Mouse (Mus musculus): ENCODE measurements around the gene Smurf1. TPM values are rescaled to one million over a fixed set of nuclear protein-coding genes. Genes with fewer than 3 reads are reported as not detected.

Gene Smurf1
- total and polyA plus RNA-seq, 3 experiments = 1.3 to 4.1 (median 2.1) TPM

GRCm38 (mm10) chr5:144831840-144832469, 133.7 kb downstream of the Smurf1 start:
- no peaks in the 10 kb centered on the region for H3K27me3 ChIP-seq (ENCODE audit: insufficient read depth, low read length)

GRCm38 (mm10) chr5:144829631-144830030, 136.0 kb downstream of the Smurf1 start:
- Histone ChIP-seq H3K4me3 (ENCODE audit: low read depth, low read length) (no peak overlapping the region), H3K27me3 (ENCODE audit: insufficient read depth, low read length) (no peaks in the 10 kb centered on the region), H3K4me1 (ENCODE audit: insufficient read depth, low read depth, low read length) (peaks cover 10% of the 10 kb centered on the region), H3K9me3 (replicated peaks) (no peaks in the 10 kb centered on the region), H3K36me3 (replicated peaks) (peaks cover 98% of the 10 kb centered on the region)
- TF ChIP-seq GATA2 (IDR thresholded peaks at IDR 0.05; ENCODE audit: borderline replicate concordance, low read depth, low read length) (no peak), GATA1 (IDR thresholded peaks at IDR 0.05; ENCODE audit: borderline replicate concordance, low read length) (no peak), TAL1 (conservative IDR thresholded peaks at IDR 0.05; ENCODE audit: low read depth, low read length) (no peak), CTCF (IDR thresholded peaks at IDR 0.05; ENCODE audit: low read depth, low read length) (no peak), POLR2AphosphoS5 (IDR thresholded peaks at IDR 0.05; ENCODE audit: insufficient replicate concordance, low read depth, low read length) (no peak)
- ATAC-seq (ENCODE audit: extremely low read depth, insufficient number of reproducible peaks, low FRiP score, poor library complexity, severe bottlenecking) (no peak), DNase-seq (ENCODE audit: low spot score) (no peak)

More at GRCm38 (mm10) chr5:144831840-144832469, 133.7 kb downstream of the Smurf1 start:
- Histone ChIP-seq H3K4me3 (ENCODE audit: low read depth, low read length) (no peak overlapping the region), H3K36me3 (replicated peaks) (peaks cover 98% of the 10 kb centered on the region), H3K4me1 (ENCODE audit: insufficient read depth, low read depth, low read length) (peaks cover 10% of the 10 kb centered on the region), H3K9me3 (replicated peaks) (no peaks in the 10 kb centered on the region)
- ATAC-seq (ENCODE audit: extremely low read depth, insufficient number of reproducible peaks, low FRiP score, poor library complexity, severe bottlenecking) (peak; percentile 71; the same call in 1 of the 2 replicates), DNase-seq (ENCODE audit: low spot score) (no peak)
- TF ChIP-seq CTCF (IDR thresholded peaks at IDR 0.05; ENCODE audit: low read depth, low read length) = no peak
- no peak for TF ChIP-seq GATA2 (IDR thresholded peaks at IDR 0.05; ENCODE audit: borderline replicate concordance, low read depth, low read length)
- no peak for TF ChIP-seq TAL1 (conservative IDR thresholded peaks at IDR 0.05; ENCODE audit: low read depth, low read length)
- no peak for TF ChIP-seq POLR2AphosphoS5 (IDR thresholded peaks at IDR 0.05; ENCODE audit: insufficient replicate concordance, low read depth, low read length)
- TF ChIP-seq GATA1 (IDR thresholded peaks at IDR 0.05; ENCODE audit: borderline replicate concordance, low read length) = no peak

- H3K9me3 ChIP-seq (replicated peaks) = no peaks in the 10 kb centered on the region
- TF ChIP-seq GATA1 (IDR thresholded peaks at IDR 0.05; ENCODE audit: borderline replicate concordance, low read length) = no peak
- no peak for TF ChIP-seq CTCF (IDR thresholded peaks at IDR 0.05; ENCODE audit: low read depth, low read length)
- no peak for TF ChIP-seq POLR2AphosphoS5 (IDR thresholded peaks at IDR 0.05; ENCODE audit: insufficient replicate concordance, low read depth, low read length)
- TF ChIP-seq GATA2 (IDR thresholded peaks at IDR 0.05; ENCODE audit: borderline replicate concordance, low read depth, low read length) = no peak
- no peak for TF ChIP-seq TAL1 (conservative IDR thresholded peaks at IDR 0.05; ENCODE audit: low read depth, low read length)
- peaks cover 99% of the 10 kb centered on the region for H3K36me3 ChIP-seq (replicated peaks)
- ATAC-seq (ENCODE audit: extremely low read depth, insufficient number of reproducible peaks, low FRiP score, poor library complexity, severe bottlenecking) (no peak), DNase-seq (ENCODE audit: low spot score) (no peak)
- H3K4me1 ChIP-seq (ENCODE audit: insufficient read depth, low read depth, low read length) = peaks cover 10% of the 10 kb centered on the region
- no peak overlapping the region for H3K4me3 ChIP-seq (ENCODE audit: low read depth, low read length)
- no peaks in the 10 kb centered on the region for H3K27me3 ChIP-seq (ENCODE audit: insufficient read depth, low read length)
Observed at GRCm38 (mm10) chr5:144828365-144829102, 137.1 kb downstream of the Smurf1 start.

Other genes starting within 250 kb of the Smurf1 start
- gene Tmem130, start 204.0 kb downstream of the Smurf1 start, total RNA-seq (2014; fragmentation: Nextera tagmentation) = not detected in 2 replicates
- gene Tmem130, start 204.0 kb downstream of the Smurf1 start, total RNA-seq (2017) = not detected in 2 replicates
- 0.03 TPM in 1 of 2 replicates, not detected in the other for gene Tmem130, start 204.0 kb downstream of the Smurf1 start, polyA plus RNA-seq (2012)
- gene Trrap, start 198.1 kb downstream of the Smurf1 start, total RNA-seq (2014; fragmentation: Nextera tagmentation) = 152 and 160 TPM in 2 replicates
- gene Trrap, start 198.1 kb downstream of the Smurf1 start, total RNA-seq (2017) = 41.2 and 42.9 TPM in 2 replicates
- 34.4 and 49.8 TPM in 2 replicates for gene Trrap, start 198.1 kb downstream of the Smurf1 start, polyA plus RNA-seq (2012)
- gene Gm4871, start 66.9 kb upstream of the Smurf1 start, total RNA-seq (2014; fragmentation: Nextera tagmentation) = not detected in 2 replicates
- gene Gm4871, start 66.9 kb upstream of the Smurf1 start, total RNA-seq (2017) = not detected in 2 replicates
- gene Gm4871, start 66.9 kb upstream of the Smurf1 start, polyA plus RNA-seq (2012) = not detected in 2 replicates
- not detected in 2 replicates for gene 1700018F24Rik, start 77.1 kb upstream of the Smurf1 start, total RNA-seq (2014; fragmentation: Nextera tagmentation)
- gene 1700018F24Rik, start 77.1 kb upstream of the Smurf1 start, total RNA-seq (2017) = not detected in 2 replicates
- gene 1700018F24Rik, start 77.1 kb upstream of the Smurf1 start, polyA plus RNA-seq (2012) = not detected in 2 replicates
- 77.0 and 85.3 TPM in 2 replicates for gene Arpc1a, start 118.0 kb upstream of the Smurf1 start, total RNA-seq (2014; fragmentation: Nextera tagmentation)
- gene Arpc1a, start 118.0 kb upstream of the Smurf1 start, total RNA-seq (2017) = 125 and 169 TPM in 2 replicates
- gene Arpc1a, start 118.0 kb upstream of the Smurf1 start, polyA plus RNA-seq (2012) = 56.4 and 58.6 TPM in 2 replicates
- not detected in 2 replicates for gene Kpna7, start 118.2 kb upstream of the Smurf1 start, total RNA-seq (2014; fragmentation: Nextera tagmentation)
- not detected in 2 replicates for gene Kpna7, start 118.2 kb upstream of the Smurf1 start, total RNA-seq (2017)
- not detected in 2 replicates for gene Kpna7, start 118.2 kb upstream of the Smurf1 start, polyA plus RNA-seq (2012)
- gene Arpc1b, start 148.4 kb upstream of the Smurf1 start, total RNA-seq (2014; fragmentation: Nextera tagmentation) = 226 and 347 TPM in 2 replicates
- gene Arpc1b, start 148.4 kb upstream of the Smurf1 start, total RNA-seq (2017) = 230 and 290 TPM in 2 replicates
- gene Arpc1b, start 148.4 kb upstream of the Smurf1 start, polyA plus RNA-seq (2012) = 2,252 and 2,780 TPM in 2 replicates
- gene Pdap1, start 174.4 kb upstream of the Smurf1 start, total RNA-seq (2014; fragmentation: Nextera tagmentation) = 95.0 and 112 TPM in 2 replicates
- 72.7 and 82.5 TPM in 2 replicates for gene Pdap1, start 174.4 kb upstream of the Smurf1 start, total RNA-seq (2017)
- 173 and 217 TPM in 2 replicates for gene Pdap1, start 174.4 kb upstream of the Smurf1 start, polyA plus RNA-seq (2012)
- gene Bud31, start 174.5 kb upstream of the Smurf1 start, total RNA-seq (2014; fragmentation: Nextera tagmentation) = 116 and 155 TPM in 2 replicates
- gene Bud31, start 174.5 kb upstream of the Smurf1 start, total RNA-seq (2017) = 287 and 292 TPM in 2 replicates
- gene Bud31, start 174.5 kb upstream of the Smurf1 start, polyA plus RNA-seq (2012) = 5.7 and 8.7 TPM in 2 replicates
- gene Ptcd1, start 201.3 kb upstream of the Smurf1 start, total RNA-seq (2014; fragmentation: Nextera tagmentation) = 8.2 and 16.4 TPM in 2 replicates
- gene Ptcd1, start 201.3 kb upstream of the Smurf1 start, total RNA-seq (2017) = 10.9 and 12.1 TPM in 2 replicates
- gene Ptcd1, start 201.3 kb upstream of the Smurf1 start, polyA plus RNA-seq (2012) = 17.1 and 18.4 TPM in 2 replicates
- 44.3 and 55.4 TPM in 2 replicates for gene Cpsf4, start 201.4 kb upstream of the Smurf1 start, total RNA-seq (2014; fragmentation: Nextera tagmentation)
- 67.6 and 71.2 TPM in 2 replicates for gene Cpsf4, start 201.4 kb upstream of the Smurf1 start, total RNA-seq (2017)
- gene Cpsf4, start 201.4 kb upstream of the Smurf1 start, polyA plus RNA-seq (2012) = 89.8 and 90.0 TPM in 2 replicates
- gene Atp5j2, start 226.2 kb upstream of the Smurf1 start, total RNA-seq (2014; fragmentation: Nextera tagmentation) = 133 and 170 TPM in 2 replicates
- gene Atp5j2, start 226.2 kb upstream of the Smurf1 start, total RNA-seq (2017) = 257 and 304 TPM in 2 replicates
- 21.5 and 61.1 TPM in 2 replicates for gene Atp5j2, start 226.2 kb upstream of the Smurf1 start, polyA plus RNA-seq (2012)
- 9.6 and 9.9 TPM in 2 replicates for gene Zkscan14, start 236.0 kb upstream of the Smurf1 start, total RNA-seq (2014; fragmentation: Nextera tagmentation)
- gene Zkscan14, start 236.0 kb upstream of the Smurf1 start, total RNA-seq (2017) = 21.3 and 22.2 TPM in 2 replicates
- gene Zkscan14, start 236.0 kb upstream of the Smurf1 start, polyA plus RNA-seq (2012) = 2.9 and 3.6 TPM in 2 replicates
- gene Zkscan5, start 238.7 kb upstream of the Smurf1 start, total RNA-seq (2014; fragmentation: Nextera tagmentation) = 13.7 and 14.6 TPM in 2 replicates
- gene Zkscan5, start 238.7 kb upstream of the Smurf1 start, total RNA-seq (2017) = 9.2 and 10.4 TPM in 2 replicates
- 1.3 and 2.8 TPM in 2 replicates for gene Zkscan5, start 238.7 kb upstream of the Smurf1 start, polyA plus RNA-seq (2012)

Data from G1E (cell line).